Mouse (Mus musculus) limb, embryonic 10.5 days (tissue): ENCODE data around the gene Ubash3a. TPM values are rescaled to one million over a fixed set of nuclear protein-coding genes. Genes with fewer than 3 reads are reported as not detected.
A peak's percentile ranks its signal among the peaks of the same experiment; 100 is the strongest.

Experiments used
- DNase-seq: peaks from one replicate; pipeline ENCODE4 v3.0.0-alpha.2; 2017; ENCODE audit warnings: low spot score
- H3K27ac ChIP-seq: fragments of 300-500 bp; sonication (generic); 2 replicates; pipeline ENCODE4 v1.5.1; 2016; ENCODE audit warnings: mild to moderate bottlenecking
- H3K27me3 ChIP-seq: fragments of 300-500 bp; sonication (generic); 2 replicates; pipeline ENCODE4 v1.6.1; 2016; ENCODE audit warnings: low read depth, mild to moderate bottlenecking; ENCODE audit not compliant: poor library complexity, severe bottlenecking
- H3K36me3 ChIP-seq: fragments of 300-500 bp; sonication (generic); 2 replicates; pipeline ENCODE4 v1.6.1; 2016; ENCODE audit warnings: mild to moderate bottlenecking, moderate library complexity
- H3K4me1 ChIP-seq: fragments of 300-500 bp; sonication (generic); 2 replicates; pipeline ENCODE4 v1.6.1; 2016
- H3K4me3 ChIP-seq: fragments of 300-500 bp; sonication (generic); 2 replicates; pipeline ENCODE4 v1.5.1; 2016; ENCODE audit warnings: mild to moderate bottlenecking, moderate library complexity
- H3K9me3 ChIP-seq: fragments of 300-500 bp; sonication (generic); replicated peaks from 2 replicates; pipeline ENCODE4 v1.6.1; 2016; ENCODE audit warnings: mild to moderate bottlenecking
- WGBS: fragments of 180-500 bp; shearing (Covaris S2); methylation state at CpG from one replicate; pipeline ENCODE4 v1.1.7; 2016; 5-methylcytosine and 5-hydroxymethylcytosine counted together
- polyA plus RNA-seq: library from polyadenylated mRNA; unstranded; fragments of >200 nt; fragmentation: Nextera tagmentation; extraction: Ambion mirVana; gene quantifications from 2 replicates; pipeline ENCODE4 v1.2.1, GENCODE M21; 2016

Ubash3a gene
- polyA plus RNA-seq, 1 experiment from 2014 or later = 0.33 TPM

DNA sequence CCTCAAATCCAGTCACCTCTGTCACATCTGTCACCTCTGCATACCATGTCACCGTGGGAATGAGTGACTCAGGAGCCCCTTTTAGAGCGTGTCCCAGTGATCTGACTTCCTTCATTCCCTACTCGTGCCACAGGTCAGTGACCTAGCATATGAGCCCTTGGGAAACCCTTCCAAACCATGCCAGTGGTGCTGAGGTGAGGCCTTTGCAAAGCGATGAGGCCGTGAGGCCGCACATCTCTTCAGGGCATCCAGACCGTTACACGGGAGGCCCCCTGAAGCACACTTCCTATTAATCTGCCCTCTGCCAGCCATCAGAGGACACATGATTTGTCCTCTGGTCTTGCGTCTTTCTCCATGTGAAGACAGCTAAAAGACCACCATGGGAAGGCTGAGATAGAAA, 71.9 kb downstream of the Ubash3a start:
- Histone ChIP-seq H3K9me3 (no peaks in the 10 kb centered on the region), H3K4me1 (peaks cover 21% of the 10 kb centered on the region), H3K36me3 (no peaks in the 10 kb centered on the region), H3K27ac (no peak overlapping the region), H3K4me3 (no peak overlapping the region), H3K27me3 (peaks cover 9% of the 10 kb centered on the region; the same call in 1 of the 2 replicates)
- DNase-seq = no peak
- WGBS = 76% methylated on average over 9 of the region's 9 CpGs

DNA sequence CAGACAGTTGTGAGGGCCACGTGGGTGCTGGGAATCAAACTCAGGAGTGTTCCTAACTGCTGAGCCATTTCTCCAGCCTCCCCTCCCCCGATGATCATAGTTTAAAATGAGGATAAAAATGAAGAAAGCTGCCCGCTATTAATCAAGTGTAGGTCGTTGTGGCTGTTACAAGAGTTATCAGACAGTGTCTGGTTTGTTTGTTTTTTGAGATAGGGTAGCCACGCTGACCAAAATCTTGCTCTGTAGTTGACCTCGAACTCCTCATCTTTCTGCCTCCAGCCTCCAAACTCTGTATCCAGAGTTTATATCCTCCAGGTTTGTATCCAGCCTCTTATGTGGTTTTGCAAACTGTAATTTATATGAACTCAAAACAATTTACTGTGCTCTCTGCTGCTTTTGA, 72.6 kb downstream of the Ubash3a start:
- H3K4me1 ChIP-seq = peaks cover 21% of the 10 kb centered on the region
- H3K27ac ChIP-seq = no peak overlapping the region
- DNase-seq = no peak
- no peaks in the 10 kb centered on the region for H3K9me3 ChIP-seq
- H3K4me3 ChIP-seq = no peak overlapping the region
- peaks cover 9% of the 10 kb centered on the region; the same call in 1 of the 2 replicates for H3K27me3 ChIP-seq
- 80% methylated on average over 6 of the region's 6 CpGs for WGBS
- H3K36me3 ChIP-seq = no peaks in the 10 kb centered on the region

DNA sequence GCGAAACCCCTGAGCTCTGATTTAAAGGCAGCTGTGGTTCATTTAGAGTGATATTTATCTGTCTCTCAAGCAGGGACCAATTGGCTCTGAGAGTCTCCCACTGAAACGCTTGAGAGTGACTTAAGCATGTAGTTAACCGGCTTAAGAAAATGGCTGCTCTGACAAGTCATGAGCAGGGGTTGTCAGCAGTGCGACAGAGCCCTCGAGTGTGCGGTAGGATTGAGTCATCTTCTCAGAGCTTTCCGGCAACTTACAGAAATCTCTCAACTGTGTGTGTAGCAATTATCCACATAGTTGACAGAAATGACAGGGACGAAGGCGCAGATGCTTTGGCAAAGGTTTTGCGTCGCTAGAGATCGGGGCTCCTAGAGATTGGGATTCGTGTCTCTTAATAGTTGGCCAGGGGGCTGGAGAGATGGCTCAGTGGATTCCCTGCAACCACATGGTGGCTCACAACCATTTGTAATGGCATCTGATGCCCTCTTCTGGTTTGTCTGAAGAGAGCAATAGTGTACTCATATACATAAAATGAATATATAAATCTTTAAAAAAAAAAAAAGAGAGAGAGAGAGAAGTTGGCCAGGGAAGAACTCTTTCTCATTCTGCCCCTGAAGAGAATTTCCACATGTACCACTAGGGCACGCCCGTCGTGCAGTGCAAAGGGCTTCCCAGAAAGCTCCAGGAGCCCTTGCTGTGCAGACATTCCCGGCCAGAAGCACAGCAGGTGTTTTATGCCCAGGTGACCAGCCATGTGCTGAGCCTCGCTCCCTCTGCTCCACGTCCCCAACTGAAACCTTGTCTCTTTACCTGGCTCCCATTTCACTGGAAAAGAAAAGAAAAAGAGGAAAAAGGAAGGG, 74.4 kb downstream of the Ubash3a start:
- DNase-seq = no peak
- Histone ChIP-seq H3K36me3 (no peaks in the 10 kb centered on the region), H3K4me1 (peaks cover 13% of the 10 kb centered on the region), H3K27ac (no peak overlapping the region), H3K27me3 (no peaks in the 10 kb centered on the region), H3K9me3 (no peaks in the 10 kb centered on the region), H3K4me3 (no peak overlapping the region)
- 53% methylated on average over 19 of the region's 19 CpGs for WGBS

DNA sequence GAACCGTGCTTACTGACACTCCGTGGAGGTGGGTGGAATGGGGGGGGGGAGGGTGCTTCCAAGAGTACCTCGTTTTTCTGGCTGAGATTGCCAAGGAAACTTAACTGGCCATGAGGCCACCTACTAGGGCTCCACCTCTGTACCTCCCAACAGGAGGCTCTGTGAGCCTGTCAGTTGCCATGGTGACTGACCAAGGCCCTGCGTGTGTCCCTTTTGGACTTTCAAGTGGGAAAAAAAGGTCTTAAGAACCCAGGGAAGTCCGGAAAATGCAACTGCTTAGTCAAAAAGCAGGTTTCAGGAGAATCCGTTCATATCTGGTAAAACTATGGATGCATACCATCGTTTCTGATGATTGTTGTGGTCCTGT, 75.0 kb downstream of the Ubash3a start:
- Histone ChIP-seq H3K4me1 (peaks cover 7% of the 10 kb centered on the region), H3K4me3 (no peak overlapping the region), H3K36me3 (no peaks in the 10 kb centered on the region), H3K9me3 (no peaks in the 10 kb centered on the region), H3K27me3 (no peaks in the 10 kb centered on the region), H3K27ac (no peak overlapping the region)
- DNase-seq = no peak
- 34% methylated on average over 7 of the region's 7 CpGs for WGBS

DNA sequence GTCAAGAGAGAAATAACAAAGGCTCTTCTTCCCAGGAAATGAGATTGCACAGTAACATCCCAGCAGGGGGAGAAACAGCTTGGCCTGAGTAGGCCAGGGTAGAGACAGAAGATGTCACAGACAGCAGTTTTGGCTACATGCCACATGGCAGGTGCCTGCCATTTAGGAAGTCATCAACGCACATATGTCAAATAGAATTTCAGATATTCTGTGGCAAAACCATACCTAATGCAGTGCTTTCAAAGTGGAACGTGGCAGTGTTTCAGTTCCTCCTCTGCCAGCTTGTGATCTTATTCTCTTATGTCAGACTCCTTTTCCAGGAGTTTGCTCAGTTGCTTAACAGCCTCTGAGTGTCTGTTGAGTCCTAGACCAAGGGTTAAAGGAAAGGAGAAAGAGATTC, 78.2 kb downstream of the Ubash3a start:
- DNase-seq = no peak
- Histone ChIP-seq H3K27ac (no peak overlapping the region), H3K4me3 (no peak overlapping the region), H3K36me3 (no peaks in the 10 kb centered on the region), H3K27me3 (no peaks in the 10 kb centered on the region), H3K9me3 (no peaks in the 10 kb centered on the region), H3K4me1 (peaks cover 10% of the 10 kb centered on the region)
- 86% methylated on average over 2 of the region's 2 CpGs for WGBS

DNA sequence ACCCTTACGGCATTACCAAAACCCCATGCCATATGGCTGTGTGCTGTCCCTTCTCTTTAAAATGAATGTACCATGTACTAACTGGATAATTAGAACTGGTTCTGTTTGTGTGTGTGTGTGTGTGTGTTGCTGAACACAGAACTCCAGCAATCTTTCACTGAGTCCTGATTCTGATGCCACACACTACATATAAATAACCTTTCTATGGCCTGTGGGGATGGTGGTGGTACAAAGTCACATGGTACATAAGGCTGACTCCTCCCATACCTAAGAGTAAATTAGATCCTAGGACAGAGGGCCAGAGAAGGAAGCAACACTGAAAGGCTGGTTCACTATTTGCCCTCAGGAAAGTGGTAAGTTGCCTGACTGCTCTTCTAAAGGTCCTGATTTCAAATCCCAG, 78.8 kb downstream of the Ubash3a start, which contains the start of gene Slc37a1:
TSS of gene Slc37a1 (plus strand) at position 301 of the 400 bp plus-strand sequence.
- 92% methylated on average over 1 of the region's 1 CpGs for WGBS
- Histone ChIP-seq H3K36me3 (no peaks in the 10 kb centered on the region), H3K27me3 (no peaks in the 10 kb centered on the region), H3K9me3 (no peaks in the 10 kb centered on the region), H3K27ac (no peak within 1 kb of the TSS), H3K4me3 (no peak within 1 kb of the TSS), H3K4me1 (peaks cover 12% of the 10 kb centered on the region)
- DNase-seq = no peak

DNA sequence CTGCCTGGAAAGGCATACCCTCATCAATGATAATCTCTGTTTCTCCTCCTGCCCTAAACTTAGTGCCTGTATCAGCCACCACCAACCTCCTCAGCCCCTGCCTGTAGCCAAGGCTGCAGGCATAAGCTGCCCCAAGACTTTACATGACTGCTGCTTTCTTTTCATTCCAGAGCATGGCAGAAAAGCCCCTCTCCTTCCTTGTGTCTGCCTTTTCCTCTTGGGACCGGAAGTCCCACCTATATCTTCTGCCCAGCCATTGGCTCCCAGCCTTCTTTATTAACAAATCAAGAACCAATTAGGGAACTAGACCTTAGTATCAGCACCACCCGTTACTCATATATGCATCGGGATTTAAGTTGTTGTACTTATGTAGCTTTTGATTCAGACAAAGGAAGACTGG, 79.5 kb downstream of the Ubash3a start:
- 89% methylated on average over 3 of the region's 3 CpGs for WGBS
- Histone ChIP-seq H3K27me3 (no peaks in the 10 kb centered on the region), H3K9me3 (no peaks in the 10 kb centered on the region), H3K27ac (no peak overlapping the region), H3K36me3 (no peaks in the 10 kb centered on the region), H3K4me3 (no peak overlapping the region), H3K4me1 (peaks cover 12% of the 10 kb centered on the region)
- no peak for DNase-seq

DNA sequence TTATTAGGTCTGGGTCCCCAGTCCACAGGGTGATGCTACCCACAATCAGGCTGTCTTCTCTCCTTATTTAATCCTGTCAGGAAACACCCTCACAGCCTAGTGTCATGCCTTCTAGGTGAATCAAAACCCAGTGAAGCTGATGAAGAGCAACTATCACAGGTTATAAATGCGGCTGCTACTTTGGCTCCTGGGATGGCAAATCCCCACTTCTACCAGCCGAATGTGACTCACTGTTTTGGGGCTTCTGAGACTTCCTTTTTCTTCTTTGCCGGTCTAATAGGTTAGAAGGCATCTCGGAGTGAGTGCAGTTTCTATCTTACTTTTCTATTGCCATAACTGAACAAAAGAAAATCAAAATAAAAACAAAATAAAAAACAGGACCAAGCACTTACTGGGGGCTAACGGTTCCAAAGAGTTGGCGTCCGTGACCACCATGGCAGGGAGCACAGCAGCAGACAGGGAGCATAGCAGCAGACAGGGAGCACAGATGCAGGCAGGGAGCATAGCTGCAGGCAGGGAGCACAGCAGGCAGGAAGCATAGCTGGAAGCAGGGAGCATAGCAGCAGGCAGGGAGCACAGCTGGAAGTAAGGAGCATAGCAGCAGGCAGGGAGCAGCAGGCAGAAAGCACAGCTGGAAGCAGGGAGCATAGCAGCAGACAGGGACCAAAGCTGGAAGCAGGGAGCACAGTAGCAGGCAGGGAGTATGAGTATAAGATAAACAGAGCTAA, 81.5 kb downstream of the Ubash3a start:
- peaks cover 7% of the 10 kb centered on the region; the same call in 1 of the 2 replicates for H3K4me1 ChIP-seq
- DNase-seq = no peak
- no peak overlapping the region for H3K27ac ChIP-seq
- no peaks in the 10 kb centered on the region for H3K36me3 ChIP-seq
- WGBS = 63% methylated on average over 7 of the region's 7 CpGs
- no peak overlapping the region for H3K4me3 ChIP-seq
- H3K27me3 ChIP-seq = no peaks in the 10 kb centered on the region
- H3K9me3 ChIP-seq = no peaks in the 10 kb centered on the region

DNA sequence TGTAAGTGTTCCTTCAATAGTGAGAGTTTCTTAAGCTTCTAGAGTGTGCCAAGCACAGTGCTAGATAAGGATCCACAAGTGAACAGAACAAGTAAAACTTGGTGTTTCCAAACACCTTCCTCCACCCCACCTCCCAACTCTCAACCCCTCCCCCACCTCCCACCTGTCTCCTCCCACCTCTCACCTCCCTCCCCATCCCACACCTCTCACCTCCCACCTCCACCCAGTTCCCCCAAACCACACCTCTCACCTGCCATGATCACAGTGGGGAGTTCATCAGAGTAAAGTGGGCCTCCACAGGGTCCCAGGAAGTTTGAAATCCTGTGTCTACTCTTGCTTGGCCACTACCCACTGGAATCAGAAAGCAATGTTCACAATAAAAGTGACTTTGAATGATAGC, 82.6 kb downstream of the Ubash3a start:
- Histone ChIP-seq H3K4me3 (no peak overlapping the region), H3K27me3 (peaks cover 10% of the 10 kb centered on the region), H3K27ac (no peak overlapping the region), H3K4me1 (peaks cover 11% of the 10 kb centered on the region), H3K36me3 (no peaks in the 10 kb centered on the region), H3K9me3 (no peaks in the 10 kb centered on the region)
- DNase-seq = no peak

DNA sequence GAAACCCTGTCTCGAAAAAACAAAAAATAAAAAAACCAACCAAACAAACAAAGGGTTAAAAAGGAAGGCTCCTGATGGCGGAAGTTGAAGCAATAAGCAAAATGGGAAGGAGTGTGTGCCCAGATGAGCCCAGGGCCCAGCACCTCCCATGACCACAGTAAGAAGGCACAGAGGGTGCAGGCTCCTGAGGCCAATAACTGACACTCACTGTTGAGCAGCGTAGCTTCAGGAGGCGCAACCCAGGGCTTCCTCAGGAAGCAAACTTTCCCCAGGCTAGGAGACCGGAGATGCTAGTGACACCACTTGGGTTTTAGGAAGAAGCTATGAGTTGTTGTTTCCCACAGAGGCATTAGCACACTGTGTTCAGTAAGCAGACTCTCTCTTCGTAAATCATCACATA, 83.2 kb downstream of the Ubash3a start:
- Histone ChIP-seq H3K9me3 (no peaks in the 10 kb centered on the region), H3K27ac (no peak overlapping the region), H3K36me3 (no peaks in the 10 kb centered on the region), H3K4me1 (peaks cover 16% of the 10 kb centered on the region), H3K4me3 (no peak overlapping the region), H3K27me3 (peaks cover 16% of the 10 kb centered on the region)
- DNase-seq = no peak
- WGBS = 68% methylated on average over 6 of the region's 6 CpGs

DNA sequence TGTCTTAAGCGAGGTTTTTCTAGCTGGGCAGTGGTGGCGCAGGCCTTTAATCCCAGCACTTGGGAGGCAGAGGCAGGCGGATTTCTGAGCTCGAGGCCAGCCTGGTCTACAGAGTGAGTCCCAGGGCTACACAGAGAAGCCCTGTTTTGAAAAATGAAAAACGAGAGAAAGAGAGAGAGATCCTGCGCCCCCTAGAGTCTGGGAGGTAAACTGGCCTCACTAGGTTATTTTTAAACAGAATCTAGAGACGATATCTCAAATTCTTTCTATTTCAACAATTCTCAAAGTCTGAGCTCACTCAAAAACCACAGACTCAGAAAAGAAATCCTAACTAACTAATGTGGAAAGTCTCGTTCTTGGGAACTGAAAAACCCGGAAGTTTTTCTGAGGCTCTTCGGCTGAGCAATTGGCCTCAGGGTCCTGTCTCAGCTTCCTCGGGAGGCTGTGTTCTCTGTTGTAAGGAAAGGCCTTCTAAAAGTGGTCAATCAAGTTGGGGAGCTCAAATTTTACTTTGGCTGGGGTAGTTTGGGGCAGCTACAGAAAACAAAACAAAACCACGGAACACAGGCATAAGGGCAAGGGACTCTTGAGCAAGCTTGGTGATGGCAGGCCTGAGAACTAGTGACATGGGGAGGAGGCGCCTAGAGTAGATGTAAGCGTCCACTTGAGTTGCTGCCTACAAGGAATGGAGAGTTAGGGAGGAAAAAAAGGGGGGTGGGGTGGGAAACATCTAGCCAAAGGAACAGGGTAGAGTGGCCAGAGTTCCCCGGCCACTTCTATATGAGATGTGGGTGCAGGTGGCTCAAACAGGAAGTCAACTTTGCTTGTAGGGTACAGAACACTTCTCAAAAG, 86.9 kb downstream of the Ubash3a start:
- no peak overlapping the region; the same call in 1 of the 2 replicates for H3K4me3 ChIP-seq
- H3K27ac ChIP-seq = no peak overlapping the region
- 84% methylated on average over 15 of the region's 15 CpGs for WGBS

DNA sequence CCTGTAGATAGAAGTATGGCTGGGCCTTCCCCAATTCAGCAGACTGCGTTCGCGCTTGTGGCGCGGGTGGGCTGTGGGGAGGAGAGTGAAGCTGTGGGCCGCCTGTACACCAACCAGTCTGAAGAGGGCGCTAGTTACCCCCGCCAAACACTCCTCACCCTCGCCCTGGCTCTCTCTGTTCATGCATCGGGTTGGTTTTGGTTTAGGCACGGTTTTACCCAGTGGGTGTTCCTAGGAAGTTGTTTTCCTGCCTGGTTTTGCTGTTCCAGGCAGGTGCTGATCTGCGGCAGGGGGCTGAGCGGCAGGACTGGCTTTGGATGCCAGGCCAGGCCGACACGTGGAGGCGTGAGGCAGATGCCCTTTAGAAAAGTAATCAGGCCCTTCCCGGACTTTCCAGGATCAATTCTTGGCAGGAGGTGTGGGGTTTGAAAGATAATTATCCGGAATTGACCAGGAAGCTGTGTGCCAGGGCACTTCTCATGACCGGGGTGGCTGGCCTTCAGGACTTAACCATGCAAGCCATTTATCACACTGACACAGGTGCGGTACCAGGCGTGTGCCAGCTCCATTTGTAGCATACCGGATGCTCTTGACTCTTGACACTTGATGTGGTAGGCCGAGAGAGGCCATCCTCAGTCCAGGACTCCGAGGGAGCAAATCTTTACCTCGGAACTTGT, 87.7 kb downstream of the Ubash3a start:
- H3K4me1 ChIP-seq = peaks cover 32% of the 10 kb centered on the region
- H3K9me3 ChIP-seq = no peaks in the 10 kb centered on the region
- 18% methylated on average over 25 of the region's 25 CpGs for WGBS
- H3K27ac ChIP-seq = 0 out of 2 replicates have a peak overlapping the region, but pooled peaks have one; percentile 72
- H3K36me3 ChIP-seq = no peaks in the 10 kb centered on the region
- peak overlapping the region; percentile 72 for H3K4me3 ChIP-seq
- H3K27me3 ChIP-seq = peaks cover 53% of the 10 kb centered on the region
- peak; percentile 44 for DNase-seq

More for the DNA sequence above, 86.9 kb downstream of the Ubash3a start:
- peaks cover 32% of the 10 kb centered on the region for H3K4me1 ChIP-seq
- H3K36me3 ChIP-seq = no peaks in the 10 kb centered on the region
- no peaks in the 10 kb centered on the region for H3K9me3 ChIP-seq
- peaks cover 49% of the 10 kb centered on the region for H3K27me3 ChIP-seq
- no peak for DNase-seq
